7 mouse cellular contexts compared by ENCODE assay signal in the genomic region with DNA sequence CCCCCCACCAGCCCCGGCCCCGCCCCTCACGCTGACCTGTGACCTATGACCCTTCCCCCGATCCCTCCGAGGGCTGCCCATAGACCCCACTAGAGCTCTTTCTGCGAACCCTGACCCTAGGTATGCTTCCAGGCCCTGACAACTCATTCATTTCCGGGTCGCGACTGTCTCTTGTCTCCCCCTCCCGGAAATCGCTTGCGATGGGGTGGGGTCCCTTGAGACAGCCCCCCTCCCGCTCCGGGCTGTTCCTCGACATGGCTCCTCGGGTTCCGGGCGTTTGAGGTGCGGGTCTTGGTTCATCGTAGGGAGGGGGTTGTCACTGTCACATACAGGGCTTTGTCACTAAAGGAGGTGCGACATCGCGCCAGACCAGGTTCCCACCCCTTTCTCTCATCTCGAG. TPM values are rescaled to one million over a fixed set of nuclear protein-coding genes. Genes with fewer than 3 reads are reported as not detected.
DNase-seq lines count a peak whose midpoint lies in the region; ATAC-seq and TF ChIP-seq lines count a peak whose summit lies in the region.

No protein-coding gene starts in this region.

- H3K36me3 ChIP-seq in C2C12 (ENCODE audit: control insufficient read depth, insufficient read depth) (peaks cover 22% of the 10 kb centered on the region), G1E (replicated peaks) (peaks cover 72% of the 10 kb centered on the region)
- peaks cover 34% of the 10 kb centered on the region for H3K36me3 ChIP-seq in embryonic facial prominence, embryonic 15.5 days
- peaks cover 40% of the 10 kb centered on the region for H3K36me3 ChIP-seq in hindbrain, embryonic 14.5 days (replicated peaks; ENCODE audit: control insufficient read depth, insufficient read depth)
- H3K36me3 ChIP-seq in limb, embryonic 11.5 days (ENCODE audit: control insufficient read depth, insufficient read depth, low read length), result peaks cover 7% of the 10 kb centered on the region; the same call in 1 of the 2 replicates
- peaks cover 37% of the 10 kb centered on the region for H3K36me3 ChIP-seq in midbrain, embryonic 14.5 days (ENCODE audit: control insufficient read depth, insufficient read depth, low read length)
- no peaks in the 10 kb centered on the region for H3K36me3 ChIP-seq in stomach, embryonic 16.5 days (ENCODE audit: control insufficient read depth, insufficient read depth, low read length)

- H3K27me3 ChIP-seq in C2C12 (ENCODE audit: control insufficient read depth, insufficient read depth, insufficient read length), result no peaks in the 10 kb centered on the region
- H3K27me3 ChIP-seq in G1E (ENCODE audit: insufficient read depth, low read length), result no peaks in the 10 kb centered on the region
- H3K27me3 ChIP-seq in embryonic facial prominence, embryonic 15.5 days, result no peaks in the 10 kb centered on the region
- no peaks in the 10 kb centered on the region for H3K27me3 ChIP-seq in hindbrain, embryonic 14.5 days (ENCODE audit: control insufficient read depth, insufficient read depth, low read length)
- H3K27me3 ChIP-seq in limb, embryonic 11.5 days (ENCODE audit: control insufficient read depth, insufficient read depth, low read length), result no peaks in the 10 kb centered on the region
- no peaks in the 10 kb centered on the region for H3K27me3 ChIP-seq in midbrain, embryonic 14.5 days (ENCODE audit: control insufficient read depth, insufficient read depth, low read length)
- H3K27me3 ChIP-seq in stomach, embryonic 16.5 days (ENCODE audit: control insufficient read depth, insufficient read depth, low read length), result no peaks in the 10 kb centered on the region

- no peaks in the 10 kb centered on the region for H3K9me3 ChIP-seq in G1E (replicated peaks)
- H3K9me3 ChIP-seq in embryonic facial prominence, embryonic 15.5 days (replicated peaks), result no peaks in the 10 kb centered on the region
- H3K9me3 ChIP-seq in hindbrain, embryonic 14.5 days (ENCODE audit: control insufficient read depth, low read length), result no peaks in the 10 kb centered on the region
- no peaks in the 10 kb centered on the region; the same call in 1 of the 2 replicates for H3K9me3 ChIP-seq in limb, embryonic 11.5 days (ENCODE audit: control insufficient read depth, low read length)
- H3K9me3 ChIP-seq in midbrain, embryonic 14.5 days (ENCODE audit: control insufficient read depth, low read length), result no peaks in the 10 kb centered on the region
- H3K9me3 ChIP-seq in stomach, embryonic 16.5 days (replicated peaks; ENCODE audit: control insufficient read depth, low read length), result no peaks in the 10 kb centered on the region

- WGBS in embryonic facial prominence, embryonic 15.5 days, result under 1% methylated on average over 24 of the region's 24 CpGs
- under 1% methylated on average over 24 of the region's 24 CpGs for WGBS in hindbrain, embryonic 14.5 days
- under 1% methylated on average over 24 of the region's 24 CpGs for WGBS in limb, embryonic 11.5 days
- WGBS in midbrain, embryonic 14.5 days, result under 1% methylated on average over 21 of the region's 24 CpGs
- 0% methylated on average over 24 of the region's 24 CpGs for WGBS in stomach, embryonic 16.5 days

- H3K79me3 ChIP-seq in C2C12 (ENCODE audit: low read depth), result peaks cover 18% of the 10 kb centered on the region

- H3K9ac ChIP-seq in embryonic facial prominence, embryonic 15.5 days, result peak overlapping the region; percentile 51
- H3K9ac ChIP-seq in hindbrain, embryonic 14.5 days, result peak overlapping the region; percentile 81
- H3K9ac ChIP-seq in limb, embryonic 11.5 days (ENCODE audit: low read length), result peak overlapping the region; percentile 60
- peak overlapping the region; percentile 61 for H3K9ac ChIP-seq in midbrain, embryonic 14.5 days (replicated peaks; ENCODE audit: low read length)
- H3K9ac ChIP-seq in stomach, embryonic 16.5 days (ENCODE audit: low read length), result peak overlapping the region; percentile 86

- ATAC-seq in G1E (ENCODE audit: extremely low read depth, insufficient number of reproducible peaks, low FRiP score, poor library complexity, severe bottlenecking), result no peak
- no peak; the same call in 1 of the 2 replicates for ATAC-seq in embryonic facial prominence, embryonic 15.5 days (ENCODE audit: insufficient number of reproducible peaks, low FRiP score, low TSS enrichment, low read depth)
- peak; percentile 51 for ATAC-seq in hindbrain, embryonic 14.5 days (ENCODE audit: low FRiP score)
- peak; percentile 33 for ATAC-seq in limb, embryonic 11.5 days (ENCODE audit: insufficient number of reproducible peaks, low FRiP score, low TSS enrichment, low read depth)
- peak; percentile 43 for ATAC-seq in midbrain, embryonic 14.5 days (ENCODE audit: low FRiP score, low TSS enrichment)
- ATAC-seq in stomach, embryonic 16.5 days (ENCODE audit: insufficient read depth, low FRiP score), result peak; percentile 6; the same call in 1 of the 2 replicates

- H3K4me3 ChIP-seq in C2C12 (ENCODE audit: insufficient read depth, poor library complexity, severe bottlenecking) (peak overlapping the region; percentile 79), G1E (ENCODE audit: low read depth, low read length) (peak overlapping the region; percentile 80)
- peak overlapping the region; percentile 83 for H3K4me3 ChIP-seq in embryonic facial prominence, embryonic 15.5 days (replicated peaks)
- peak overlapping the region; percentile 80 for H3K4me3 ChIP-seq in hindbrain, embryonic 14.5 days (replicated peaks; ENCODE audit: low read length)
- peak overlapping the region; percentile 92 for H3K4me3 ChIP-seq in limb, embryonic 11.5 days (ENCODE audit: low read depth, low read length)
- peak overlapping the region; percentile 76 for H3K4me3 ChIP-seq in midbrain, embryonic 14.5 days (replicated peaks; ENCODE audit: low read depth, low read length)
- H3K4me3 ChIP-seq in stomach, embryonic 16.5 days (replicated peaks; ENCODE audit: low read length), result peak overlapping the region; percentile 62

- peak overlapping the region; percentile 83 for H3ac ChIP-seq in C2C12 (ENCODE audit: control insufficient read depth, insufficient read length, low read depth)

- peak; percentile 55 for DNase-seq in G1E (ENCODE audit: low spot score)
- peak; percentile 74 for DNase-seq in hindbrain, embryonic 14.5 days (ENCODE audit: low spot score)
- peak; percentile 62 for DNase-seq in limb, embryonic 11.5 days (ENCODE audit: low spot score)
- peak; percentile 89 for DNase-seq in midbrain, embryonic 14.5 days

- H3K79me2 ChIP-seq in C2C12 (ENCODE audit: control insufficient read depth, insufficient read depth), result peaks cover 46% of the 10 kb centered on the region

- peaks cover 62% of the 10 kb centered on the region for H3K4me1 ChIP-seq in G1E (ENCODE audit: insufficient read depth, low read depth, low read length)
- peaks cover 26% of the 10 kb centered on the region for H3K4me1 ChIP-seq in embryonic facial prominence, embryonic 15.5 days
- peaks cover 12% of the 10 kb centered on the region for H3K4me1 ChIP-seq in hindbrain, embryonic 14.5 days (replicated peaks; ENCODE audit: control insufficient read depth, insufficient read depth, low read length)
- H3K4me1 ChIP-seq in limb, embryonic 11.5 days (ENCODE audit: control insufficient read depth, insufficient read depth, low read length), result peaks cover 5% of the 10 kb centered on the region; the same call in 1 of the 2 replicates
- H3K4me1 ChIP-seq in midbrain, embryonic 14.5 days (ENCODE audit: control insufficient read depth, insufficient read depth, low read length), result peaks cover 20% of the 10 kb centered on the region
- peaks cover 18% of the 10 kb centered on the region for H3K4me1 ChIP-seq in stomach, embryonic 16.5 days (ENCODE audit: control insufficient read depth, insufficient read depth, low read length)

- TF ChIP-seq CTCF in C2C12 (IDR thresholded peaks at IDR 0.05; ENCODE audit: control insufficient read depth, insufficient read depth, insufficient read length) (no peak), G1E (IDR thresholded peaks at IDR 0.05; ENCODE audit: low read depth, low read length) (no peak)

- H3K27ac ChIP-seq in embryonic facial prominence, embryonic 15.5 days (replicated peaks), result peak overlapping the region; percentile 61
- peak overlapping the region; percentile 85 for H3K27ac ChIP-seq in hindbrain, embryonic 14.5 days
- H3K27ac ChIP-seq in limb, embryonic 11.5 days (replicated peaks; ENCODE audit: low read depth, low read length), result 0 out of 2 replicates have a peak overlapping the region, but pooled peaks have one; percentile 10
- H3K27ac ChIP-seq in midbrain, embryonic 14.5 days (replicated peaks; ENCODE audit: low read depth, low read length), result peak overlapping the region; percentile 84
- H3K27ac ChIP-seq in stomach, embryonic 16.5 days (ENCODE audit: low read length), result peak overlapping the region; percentile 56; the same call in 1 of the 2 replicates

- peak overlapping the region; percentile 86 for H3K4me2 ChIP-seq in embryonic facial prominence, embryonic 15.5 days (replicated peaks)
- H3K4me2 ChIP-seq in hindbrain, embryonic 14.5 days (replicated peaks), result peak overlapping the region; percentile 79
- peak overlapping the region; percentile 85 for H3K4me2 ChIP-seq in limb, embryonic 11.5 days (ENCODE audit: low read depth, severe bottlenecking)
- H3K4me2 ChIP-seq in midbrain, embryonic 14.5 days (ENCODE audit: low read length), result peak overlapping the region; percentile 84
- peak overlapping the region; percentile 90 for H3K4me2 ChIP-seq in stomach, embryonic 16.5 days (ENCODE audit: low read depth, low read length)

RNA-seq across cellular contexts. Expression of a gene that starts 0.4 kb away (rescaled TPM):
- polyA plus RNA-seq in C2C12 (2012; fragmentation: generic; extraction: Trizol), result 104 TPM
- 51.9 and 56.2 TPM in 2 replicates for total RNA-seq in G1E (2014; fragmentation: Nextera tagmentation)
- 16.2 and 19.6 TPM in 2 replicates for total RNA-seq in G1E (2017)
- 209 and 288 TPM in 2 replicates for polyA plus RNA-seq in G1E (2012)
- polyA plus RNA-seq in embryonic facial prominence, embryonic 15.5 days (2015; fragmentation: Nextera tagmentation; extraction: Ambion mirVana), result 105 and 112 TPM in 2 replicates
- 218 and 236 TPM in 2 replicates for polyA plus RNA-seq in hindbrain, embryonic 14.5 days (2014; fragmentation: Nextera tagmentation; extraction: Ambion mirVana)
- 115 TPM in 2 replicates for polyA plus RNA-seq in limb, embryonic 11.5 days (2014; fragmentation: Nextera tagmentation; extraction: Ambion mirVana)
- 213 and 233 TPM in 2 replicates for polyA plus RNA-seq in midbrain, embryonic 14.5 days (2014; fragmentation: Nextera tagmentation; extraction: Ambion mirVana)
- polyA plus RNA-seq in stomach, embryonic 16.5 days (2015; fragmentation: Nextera tagmentation; extraction: Ambion mirVana), result 87.1 and 89.1 TPM in 2 replicates

RNA-seq across cellular contexts. Expression of a gene that starts 4.7 kb away (rescaled TPM):
- polyA plus RNA-seq in C2C12 (2012; fragmentation: generic; extraction: Trizol) (121 TPM), G1E (2012) (149 and 161 TPM in 2 replicates)
- total RNA-seq in G1E (2014; fragmentation: Nextera tagmentation) (42.0 and 65.5 TPM in 2 replicates), G1E (2017) (68.2 and 74.9 TPM in 2 replicates)
- 115 and 122 TPM in 2 replicates for polyA plus RNA-seq in embryonic facial prominence, embryonic 15.5 days (2015; fragmentation: Nextera tagmentation; extraction: Ambion mirVana)
- polyA plus RNA-seq in hindbrain, embryonic 14.5 days (2014; fragmentation: Nextera tagmentation; extraction: Ambion mirVana), result 158 and 195 TPM in 2 replicates
- 216 and 231 TPM in 2 replicates for polyA plus RNA-seq in limb, embryonic 11.5 days (2014; fragmentation: Nextera tagmentation; extraction: Ambion mirVana)
- 199 and 222 TPM in 2 replicates for polyA plus RNA-seq in midbrain, embryonic 14.5 days (2014; fragmentation: Nextera tagmentation; extraction: Ambion mirVana)
- polyA plus RNA-seq in stomach, embryonic 16.5 days (2015; fragmentation: Nextera tagmentation; extraction: Ambion mirVana), result 126 and 148 TPM in 2 replicates

RNA-seq across cellular contexts. Expression of a gene that starts 6.0 kb away (rescaled TPM):
- polyA plus RNA-seq in C2C12 (2012; fragmentation: generic; extraction: Trizol) (73.6 TPM), G1E (2012) (17.0 and 20.9 TPM in 2 replicates)
- total RNA-seq in G1E (2014; fragmentation: Nextera tagmentation) (2.6 and 3.9 TPM in 2 replicates), G1E (2017) (4.5 and 5.0 TPM in 2 replicates)
- 73.2 and 77.0 TPM in 2 replicates for polyA plus RNA-seq in embryonic facial prominence, embryonic 15.5 days (2015; fragmentation: Nextera tagmentation; extraction: Ambion mirVana)
- 125 and 126 TPM in 2 replicates for polyA plus RNA-seq in hindbrain, embryonic 14.5 days (2014; fragmentation: Nextera tagmentation; extraction: Ambion mirVana)
- polyA plus RNA-seq in limb, embryonic 11.5 days (2014; fragmentation: Nextera tagmentation; extraction: Ambion mirVana), result 38.7 and 43.4 TPM in 2 replicates
- polyA plus RNA-seq in midbrain, embryonic 14.5 days (2014; fragmentation: Nextera tagmentation; extraction: Ambion mirVana), result 119 and 133 TPM in 2 replicates
- 23.5 and 27.5 TPM in 2 replicates for polyA plus RNA-seq in stomach, embryonic 16.5 days (2015; fragmentation: Nextera tagmentation; extraction: Ambion mirVana)

RNA-seq across cellular contexts. Expression of a gene that starts 16.4 kb away (rescaled TPM):
- polyA plus RNA-seq in C2C12 (2012; fragmentation: generic; extraction: Trizol) (22.1 TPM), G1E (2012) (1.4 and 1.5 TPM in 2 replicates)
- total RNA-seq in G1E (2014; fragmentation: Nextera tagmentation) (0.97 and 1.1 TPM in 2 replicates), G1E (2017) (2.1 and 2.5 TPM in 2 replicates)
- 3.0 and 3.7 TPM in 2 replicates for polyA plus RNA-seq in embryonic facial prominence, embryonic 15.5 days (2015; fragmentation: Nextera tagmentation; extraction: Ambion mirVana)
- polyA plus RNA-seq in hindbrain, embryonic 14.5 days (2014; fragmentation: Nextera tagmentation; extraction: Ambion mirVana), result 8.5 and 10.6 TPM in 2 replicates
- polyA plus RNA-seq in limb, embryonic 11.5 days (2014; fragmentation: Nextera tagmentation; extraction: Ambion mirVana), result 3.0 and 4.2 TPM in 2 replicates
- polyA plus RNA-seq in midbrain, embryonic 14.5 days (2014; fragmentation: Nextera tagmentation; extraction: Ambion mirVana), result 7.7 and 9.4 TPM in 2 replicates
- 0.26 and 0.27 TPM in 2 replicates for polyA plus RNA-seq in stomach, embryonic 16.5 days (2015; fragmentation: Nextera tagmentation; extraction: Ambion mirVana)

RNA-seq across cellular contexts. Expression of a gene that starts 18.5 kb away (rescaled TPM):
- 21.4 TPM for polyA plus RNA-seq in C2C12 (2012; fragmentation: generic; extraction: Trizol)
- 5.8 and 6.4 TPM in 2 replicates for total RNA-seq in G1E (2014; fragmentation: Nextera tagmentation)
- total RNA-seq in G1E (2017), result 14.6 and 18.2 TPM in 2 replicates
- polyA plus RNA-seq in G1E (2012), result 26.1 and 33.3 TPM in 2 replicates
- 15.9 and 17.3 TPM in 2 replicates for polyA plus RNA-seq in embryonic facial prominence, embryonic 15.5 days (2015; fragmentation: Nextera tagmentation; extraction: Ambion mirVana)
- 4.7 and 7.3 TPM in 2 replicates for polyA plus RNA-seq in hindbrain, embryonic 14.5 days (2014; fragmentation: Nextera tagmentation; extraction: Ambion mirVana)
- polyA plus RNA-seq in limb, embryonic 11.5 days (2014; fragmentation: Nextera tagmentation; extraction: Ambion mirVana), result 8.3 and 8.7 TPM in 2 replicates
- polyA plus RNA-seq in midbrain, embryonic 14.5 days (2014; fragmentation: Nextera tagmentation; extraction: Ambion mirVana), result 4.9 and 5.2 TPM in 2 replicates
- polyA plus RNA-seq in stomach, embryonic 16.5 days (2015; fragmentation: Nextera tagmentation; extraction: Ambion mirVana), result 11.0 and 14.8 TPM in 2 replicates

Comparison
In these comparisons a context has a peak if more than half of its experiments do, and no peak if none do; other contexts are left out.
1. ATAC-seq: peak in hindbrain, embryonic 14.5 days (single experiment), limb, embryonic 11.5 days (single experiment), midbrain, embryonic 14.5 days (single experiment) and stomach, embryonic 16.5 days (single experiment); none in G1E (single experiment) and embryonic facial prominence, embryonic 15.5 days (single experiment).
2. H3K27ac ChIP-seq: peak in every context shown above with its lines; median percentile 85 in hindbrain, embryonic 14.5 days; 84 in midbrain, embryonic 14.5 days; 61 in embryonic facial prominence, embryonic 15.5 days; 56 in stomach, embryonic 16.5 days; 10 in limb, embryonic 11.5 days.
3. Peak in every context shown above with its lines, with median percentiles within 50 percentile points of each other: H3K4me3 ChIP-seq, DNase-seq, H3K4me2 ChIP-seq and H3K9ac ChIP-seq.